Mouse (Mus musculus) hematopoietic stem cell, adult 5-6 weeks (primary cell): Measurements from ENCODE around the gene Gm1604a. TPM values are rescaled to one million over a fixed set of nuclear protein-coding genes. Genes with fewer than 3 reads are reported as not detected.
"Not testable (repeated sequence)": the region's sequence is repeated elsewhere in the genome, so short reads cannot be mapped to it uniquely, and the experiment has no call there.

Experiments
- ATAC-seq, 2 experiments: fragments of 125-278 bp in 1 of 2; replicated peaks in 1 of 2; 2 replicates each; pipeline ENCODE4 v1.8.0; 2016 to 2017; ENCODE audit warnings: inconsistent platforms in 2 of 2, mild to moderate bottlenecking in 2 of 2, moderate number of reproducible peaks in 2 of 2, low read depth in 1 of 2, moderate TSS enrichment in 1 of 2; ENCODE audit not compliant: low FRiP score in 2 of 2, poor library complexity in 2 of 2, severe bottlenecking in 2 of 2, insufficient read depth in 1 of 2, low TSS enrichment in 1 of 2
- total RNA-seq: library from RNA; stranded (forward); fragments of 172-1452, 232-1000 nt; gene quantifications from 2 replicates; pipeline ENCODE4 v1.2.3, GENCODE M21; 2017

The Gm1604a gene
- total RNA-seq, 1 experiment from 2014 or later = not detected

DNA sequence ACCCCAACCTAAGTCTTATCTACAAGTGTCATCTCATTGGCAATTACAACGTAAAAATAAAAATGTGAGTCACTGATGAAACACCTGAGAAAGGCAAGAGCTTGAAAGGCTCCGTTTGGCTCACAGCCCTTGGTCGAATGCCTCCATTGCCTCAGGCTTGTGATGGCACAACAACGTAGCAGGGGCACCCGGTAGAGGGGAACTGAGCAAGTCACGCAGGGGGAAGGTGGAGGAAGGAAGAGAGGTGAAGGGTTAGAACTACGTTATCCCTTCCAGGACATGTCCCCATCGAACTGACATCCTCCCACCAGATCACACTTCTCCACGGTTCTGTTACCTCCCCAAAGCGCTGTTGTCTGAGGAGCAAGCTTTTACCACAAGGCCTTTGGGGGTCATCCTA is 101.1 kb downstream of the Gm1604a start:
- ATAC-seq = peak in 1 of 2 experiments; percentile 56; a peak in 1 of 4 replicates

DNA sequence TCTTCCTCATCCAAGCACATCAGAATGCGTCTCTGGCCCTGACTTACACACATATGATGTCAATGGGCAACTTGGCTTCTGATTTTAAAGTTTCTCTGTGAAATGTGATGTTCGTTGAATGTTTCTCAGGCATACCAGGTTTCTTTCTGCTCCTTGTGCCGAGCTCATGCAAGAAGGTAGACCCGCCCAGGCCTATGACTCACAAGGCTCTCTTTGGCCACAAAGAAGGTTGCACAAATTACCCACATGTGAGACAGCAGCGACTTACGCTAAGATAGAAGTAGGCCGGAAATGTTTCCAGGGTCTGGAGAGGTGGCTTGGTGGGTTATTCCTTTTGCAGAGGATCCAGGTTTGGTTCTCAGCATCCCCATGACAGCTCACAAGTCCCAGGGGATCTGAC is 108.6 kb downstream of the Gm1604a start:
- not testable (repeated sequence) for ATAC-seq

DNA sequence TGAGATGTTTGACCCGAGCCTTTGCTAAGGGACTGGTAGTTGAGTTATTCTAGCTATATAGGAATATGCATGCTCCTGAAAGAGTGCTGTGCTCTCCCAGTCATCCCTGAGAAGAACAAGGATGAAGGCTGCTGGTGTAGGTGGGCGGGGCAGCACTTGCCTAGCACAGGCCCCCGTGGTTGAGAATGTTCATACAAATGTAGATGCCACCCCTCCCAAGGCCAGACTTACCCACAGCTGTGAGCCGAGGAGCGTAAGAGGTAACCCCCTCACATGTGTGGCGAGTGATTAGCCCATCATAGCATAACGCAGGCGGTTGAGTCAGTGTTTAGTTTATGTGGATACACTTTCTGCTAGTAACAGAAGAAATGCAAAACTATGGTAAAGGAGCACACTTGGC is 109.9 kb downstream of the Gm1604a start:
- ATAC-seq = not testable (repeated sequence)

Other genes starting within 250 kb of the Gm1604a start
- gene Ezr, start 242.8 kb upstream of the Gm1604a start, total RNA-seq = 130 and 159 TPM in 2 replicates
- gene Rsph3b, start 76.9 kb upstream of the Gm1604a start, total RNA-seq = 43.9 and 48.7 TPM in 2 replicates
- 53.8 and 57.4 TPM in 2 replicates for gene Tagap1, start 64.4 kb upstream of the Gm1604a start, total RNA-seq
- 439 and 500 TPM in 2 replicates for gene Rnaset2b, start 54.9 kb upstream of the Gm1604a start, total RNA-seq
- gene Gm49721, start 46.7 kb upstream of the Gm1604a start, total RNA-seq = not detected in 2 replicates
- gene Rps6ka2, start 144.5 kb downstream of the Gm1604a start, total RNA-seq = 0.40 and 3.6 TPM in 2 replicates